Mouse (Mus musculus): ENCODE measurements around the gene Nhlh1. TPM values are rescaled to one million over a fixed set of nuclear protein-coding genes. Genes with fewer than 3 reads are reported as not detected.

Nhlh1 gene
- total and polyA plus RNA-seq, 3 experiments = not detected

DNA sequence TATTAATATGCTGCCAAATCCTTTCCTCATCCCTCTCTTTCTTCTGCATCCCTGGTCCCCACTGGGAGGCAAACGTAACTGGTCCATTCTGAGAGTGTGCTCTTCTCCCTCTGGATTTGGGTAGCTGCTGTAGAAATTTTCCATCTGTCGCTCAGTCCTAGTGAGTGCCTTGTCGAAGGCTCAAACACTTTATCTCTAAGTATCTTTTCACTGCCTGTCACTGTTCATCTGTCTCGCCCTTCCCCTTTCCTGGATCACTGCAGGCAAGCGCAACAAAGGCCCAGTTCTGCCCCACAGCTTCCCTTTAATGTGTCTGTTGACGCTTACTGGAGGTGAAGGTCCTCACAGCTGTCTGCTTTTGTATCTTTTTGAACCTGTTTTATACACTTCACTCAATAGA, 37.8 kb upstream of the Nhlh1 start:
- Histone ChIP-seq H3K27me3 (ENCODE audit: control insufficient read depth in 1 of 2, insufficient read depth in 2 of 2, low read length in 2 of 2) (no peaks in the 10 kb centered on the region), H3K36me3 (ENCODE audit: control insufficient read depth in 1 of 2, insufficient read depth in 2 of 2, low read length in 2 of 2) (peaks cover 11 to 26% of the 10 kb centered on the region in 2 experiments), H3K79me2 (ENCODE audit: control insufficient read depth, insufficient read depth, low read length, poor library complexity) (peaks cover 1% of the 10 kb centered on the region; the same call in 1 of the 2 replicates), H3K27ac (ENCODE audit: control insufficient read depth, low read depth, low read length) (no peak overlapping the region), H3K4me1 (ENCODE audit: control insufficient read depth in 1 of 2, insufficient read depth in 2 of 2, low read length in 2 of 2) (peaks cover 2 to 3% of the 10 kb centered on the region in 2 experiments; a peak in 3 of 4 replicates), H3K9ac (ENCODE audit: control insufficient read depth, low read depth, low read length, poor library complexity, severe bottlenecking) (no peak overlapping the region), H3K9me3 (replicated peaks; ENCODE audit: insufficient read depth, low read length) (no peaks in the 10 kb centered on the region), H3K4me3 (ENCODE audit: control insufficient read depth in 1 of 2, insufficient read depth in 1 of 2, low read depth in 2 of 2, low read length in 2 of 2) (no peak overlapping the region)
- TF ChIP-seq E2F4 (IDR thresholded peaks at IDR 0.05; ENCODE audit: borderline replicate concordance, low read depth, low read length) (no peak), JUND (IDR thresholded peaks at IDR 0.05; ENCODE audit: low read depth, low read length) (no peak), ZMIZ1 (IDR thresholded peaks at IDR 0.05; ENCODE audit: low read depth, low read length) (no peak), SIN3A (IDR thresholded peaks at IDR 0.05; ENCODE audit: low read length) (peak; percentile 74), UBTF (IDR thresholded peaks at IDR 0.05; ENCODE audit: borderline replicate concordance, insufficient read depth, low read depth, low read length) (no peak), CTCF (IDR thresholded peaks at IDR 0.05 in 2 of 3, conservative IDR thresholded peaks at IDR 0.05 in 1 of 3; ENCODE audit: control insufficient read depth in 1 of 3, insufficient read depth in 1 of 3, low read depth in 2 of 3, low read length in 3 of 3, poor library complexity in 1 of 3, severe bottlenecking in 1 of 3) (no peak), TCF12 (IDR thresholded peaks at IDR 0.05; ENCODE audit: low read depth, low read length) (no peak), GATA1 (IDR thresholded peaks at IDR 0.05; ENCODE audit: low read depth, low read length) (peak; percentile 46; the same call in 1 of the 2 replicates), USF1 (IDR thresholded peaks at IDR 0.05; ENCODE audit: low read depth, low read length) (no peak), KAT2A (conservative IDR thresholded peaks at IDR 0.05; ENCODE audit: low read depth, low read length) (no peak), MEF2A (IDR thresholded peaks at IDR 0.05; ENCODE audit: extremely low read depth, insufficient replicate concordance, low read depth, low read length, poor library complexity, severe bottlenecking) (no peak), CHD2 (IDR thresholded peaks at IDR 0.05; ENCODE audit: low read length) (no peak), MXI1 (IDR thresholded peaks at IDR 0.05; ENCODE audit: low read depth, low read length) (peak; percentile 34; the same call in 1 of the 2 replicates), SMC3 (IDR thresholded peaks at IDR 0.05; ENCODE audit: low read depth, low read length) (no peak), MAFK (IDR thresholded peaks at IDR 0.05; ENCODE audit: borderline replicate concordance, low read depth, low read length) (no peak), NELFE (IDR thresholded peaks at IDR 0.05; ENCODE audit: low read depth, low read length) (no peak), NRF1 (IDR thresholded peaks at IDR 0.05; ENCODE audit: insufficient read depth, low read depth, low read length, poor library complexity, severe bottlenecking) (no peak; the same call in 1 of the 2 replicates), BHLHE40 (IDR thresholded peaks at IDR 0.05; ENCODE audit: borderline replicate concordance, low read depth, low read length) (no peak), TBP (IDR thresholded peaks at IDR 0.05; ENCODE audit: low read depth, low read length) (peak; percentile 14; the same call in 1 of the 2 replicates), ETS1 (IDR thresholded peaks at IDR 0.05; ENCODE audit: low read depth, low read length) (peak; percentile 31; the same call in 1 of the 2 replicates), TAL1 (IDR thresholded peaks at IDR 0.05; ENCODE audit: low read length) (no peak)
- DNase-seq (ENCODE audit: low read depth, low spot score) = peak; percentile 81

Measured in MEL (cell line).